Mouse (Mus musculus) layer of hippocampus, postnatal 14 days (tissue): ENCODE measurements around the gene Pparg. TPM values are rescaled to one million over a fixed set of nuclear protein-coding genes. Genes with fewer than 3 reads are reported as not detected.

Experiments
- DNase-seq, 2 experiments: peaks; one replicate each; pipeline ENCODE4 v3.0.0; 2021 to 2022; ENCODE audit warnings: low spot score in 2 of 2, mixed read lengths in 1 of 2
- total RNA-seq, 2 experiments: library from RNA; stranded (reverse); gene quantifications; 2 replicates each; pipeline ENCODE4 v1.2.3; 2021

Gene Pparg
- total RNA-seq, 2 experiments from 2014 or later, result 1.2 TPM

- no peak for DNase-seq
Measured at GRCm38 (mm10) chr6:115463338-115463737, 102.6 kb downstream of the Pparg start.

DNA sequence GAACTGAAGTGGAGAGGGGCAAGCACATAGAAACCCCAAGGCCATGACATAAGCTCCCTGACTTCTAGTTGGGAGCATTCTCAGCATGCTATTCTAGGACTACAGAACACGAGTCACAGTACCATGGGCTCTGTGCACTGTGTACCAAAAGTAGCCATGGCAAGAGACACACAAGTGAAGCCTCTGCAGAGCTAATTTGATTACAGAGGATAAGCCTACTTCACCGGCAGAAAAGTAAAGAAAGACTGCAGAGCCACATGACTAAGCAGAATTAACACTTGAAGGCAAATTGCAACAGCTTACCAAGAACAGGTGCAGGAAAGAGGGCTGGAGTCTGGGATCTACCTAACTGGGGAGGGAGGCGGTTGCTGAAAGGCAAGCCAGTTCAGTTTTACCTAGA is 103.9 kb downstream of the Pparg start:
- DNase-seq, result no peak

DNA sequence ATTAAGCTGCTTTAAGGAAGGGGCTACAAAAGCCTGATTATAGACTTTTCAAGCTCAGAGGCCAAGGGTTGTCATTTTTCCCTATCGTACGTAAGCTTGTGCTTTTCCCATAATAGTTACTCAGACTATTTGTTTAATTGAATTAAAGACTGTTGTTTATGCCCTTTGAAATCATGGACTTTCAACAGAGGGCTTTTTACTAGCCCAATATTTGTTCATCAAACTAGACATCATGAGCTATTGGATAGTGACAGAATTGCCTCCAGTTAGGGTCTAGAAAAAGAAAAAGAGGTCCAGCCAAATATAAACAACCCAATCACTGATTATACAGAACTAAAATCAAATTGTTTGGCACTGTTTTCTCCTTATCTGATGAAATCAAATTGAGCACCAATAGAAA is 104.7 kb downstream of the Pparg start:
- no peak for DNase-seq

- DNase-seq, result no peak
Measured at GRCm38 (mm10) chr6:115465876-115466275, 105.1 kb downstream of the Pparg start.

- DNase-seq, result no peak
Measured at GRCm38 (mm10) chr6:115466601-115467000, 105.8 kb downstream of the Pparg start.

DNA sequence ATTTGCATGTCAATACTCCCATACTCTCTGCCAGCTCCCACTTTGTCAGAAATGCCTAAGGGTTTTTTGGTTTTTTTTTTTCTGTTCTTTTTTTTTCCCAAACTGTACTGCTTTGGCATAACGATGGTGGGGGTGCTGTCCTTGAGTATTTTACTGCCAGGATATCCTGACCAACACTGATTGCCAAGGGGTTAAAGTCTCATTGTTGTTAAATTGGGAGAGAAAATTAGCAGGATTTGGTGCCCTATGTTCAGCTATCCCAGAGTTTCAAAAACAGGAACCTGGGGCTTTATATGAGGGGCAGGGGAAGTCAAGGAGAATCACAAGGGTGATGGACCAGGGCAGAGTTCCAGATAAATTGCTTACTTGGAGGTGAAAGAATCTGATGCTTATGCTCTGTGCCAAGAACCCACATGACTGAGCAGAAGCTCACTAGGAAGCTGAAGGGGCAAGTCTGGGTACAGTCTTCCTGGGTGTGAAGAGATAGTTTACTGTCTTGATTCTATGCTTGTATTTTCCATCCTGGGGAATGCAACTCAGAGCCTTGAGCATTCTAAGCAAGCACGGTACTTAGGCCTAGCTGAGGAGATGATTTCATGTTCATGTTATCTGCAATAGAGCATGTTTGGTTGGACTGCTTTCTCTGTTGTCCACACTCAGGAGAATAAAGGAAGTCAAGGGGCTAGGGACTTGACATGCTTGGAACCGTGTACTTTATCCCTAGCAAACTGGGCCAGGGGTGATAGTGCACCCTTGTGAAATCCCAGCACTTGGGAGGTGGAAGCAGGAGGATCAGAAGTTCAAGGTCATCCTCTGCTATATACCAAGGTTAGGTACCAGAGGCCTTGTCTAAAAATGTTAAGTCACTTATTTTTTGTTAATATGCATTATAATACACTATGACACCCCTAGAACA is 109.2 kb downstream of the Pparg start:
- DNase-seq, result no peak

DNA sequence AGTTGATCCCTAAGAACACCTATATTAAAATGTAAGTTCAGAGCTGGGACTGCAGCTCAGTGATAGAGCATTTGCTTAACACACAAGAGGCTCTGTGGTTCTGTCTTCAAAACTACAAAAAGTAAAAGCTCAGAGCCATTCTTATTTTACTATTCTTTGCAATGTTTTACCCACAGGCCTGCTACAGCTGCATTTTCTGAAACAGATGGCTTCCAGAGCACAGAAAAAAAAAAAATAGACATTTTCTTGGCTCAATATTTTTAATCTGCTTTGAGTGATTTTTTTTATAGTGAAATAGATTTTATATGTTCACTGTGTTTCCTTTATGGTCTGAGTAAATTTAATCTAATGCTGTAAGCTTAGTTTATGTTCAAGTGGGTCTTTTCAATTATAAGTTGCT is 111.2 kb downstream of the Pparg start:
- DNase-seq, result no peak

DNA sequence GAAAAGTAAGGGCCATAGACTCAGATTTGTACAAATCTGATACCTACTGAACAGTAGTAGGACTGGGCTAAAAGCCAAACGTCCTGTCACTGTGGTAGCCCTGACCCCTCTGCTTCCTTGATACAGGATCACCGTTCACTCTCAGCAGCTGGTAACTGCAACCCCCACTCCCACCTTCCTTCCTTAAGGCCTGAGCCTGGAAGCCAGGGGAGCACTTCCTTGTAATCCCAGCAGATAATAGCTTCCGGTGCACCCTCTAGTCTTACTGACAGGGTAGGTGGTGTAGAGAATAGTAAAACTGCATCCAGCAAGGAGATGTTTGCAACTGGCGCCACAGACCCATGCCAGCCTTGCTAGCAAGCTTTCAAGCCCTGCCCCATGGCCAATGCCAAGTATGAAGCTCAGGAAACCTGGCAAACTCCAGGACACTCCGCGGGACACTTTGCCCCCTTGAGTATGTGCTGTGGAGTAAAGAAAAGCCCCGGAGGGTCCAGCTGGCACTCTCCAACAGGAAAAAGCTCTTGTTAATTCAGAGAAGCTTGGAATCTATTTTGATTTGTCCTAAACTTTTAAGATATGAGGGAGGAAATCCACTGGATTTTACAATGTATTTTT is 116.4 kb downstream of the Pparg start:
- no peak for DNase-seq

DNA sequence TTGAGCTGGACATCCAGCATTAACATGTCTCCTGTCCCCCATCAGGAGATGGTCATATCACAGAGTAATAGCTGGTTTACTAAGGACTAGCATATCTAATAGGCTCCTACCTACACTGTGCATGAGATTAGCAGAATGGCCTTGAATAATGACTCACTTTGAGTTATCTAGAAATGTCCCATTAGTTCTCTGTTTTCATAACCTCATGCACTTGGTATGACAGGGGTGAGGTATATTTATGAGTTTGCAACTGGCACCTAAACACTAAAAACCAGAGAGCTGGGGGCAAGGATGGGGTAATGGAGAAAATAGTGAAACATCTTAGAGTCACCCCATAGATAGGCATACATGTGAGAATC is 119.2 kb downstream of the Pparg start:
- DNase-seq, result no peak

- no peak for DNase-seq
Measured at GRCm38 (mm10) chr6:115480322-115481017, 119.7 kb downstream of the Pparg start.

- DNase-seq, result no peak
Measured at GRCm38 (mm10) chr6:115481018-115481354, 120.2 kb downstream of the Pparg start.

GRCm38 (mm10) chr6:115481603-115482002 is 120.9 kb downstream of the Pparg start:
- DNase-seq, result no peak

GRCm38 (mm10) chr6:115485635-115486034 is 124.9 kb downstream of the Pparg start:
- DNase-seq, result no peak

DNA sequence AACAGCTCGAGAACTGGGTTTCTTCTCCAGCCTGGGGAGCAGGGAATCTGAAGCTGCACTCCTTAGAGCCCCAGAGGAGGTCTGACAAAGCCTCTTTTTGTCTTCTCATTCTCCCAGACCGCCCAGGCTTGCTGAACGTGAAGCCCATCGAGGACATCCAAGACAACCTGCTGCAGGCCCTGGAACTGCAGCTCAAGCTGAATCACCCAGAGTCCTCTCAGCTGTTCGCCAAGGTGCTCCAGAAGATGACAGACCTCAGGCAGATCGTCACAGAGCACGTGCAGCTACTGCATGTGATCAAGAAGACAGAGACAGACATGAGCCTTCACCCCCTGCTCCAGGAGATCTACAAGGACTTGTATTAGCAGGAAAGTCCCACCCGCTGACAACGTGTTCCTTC is 129.1 kb downstream of the Pparg start:
- no peak for DNase-seq

DNA sequence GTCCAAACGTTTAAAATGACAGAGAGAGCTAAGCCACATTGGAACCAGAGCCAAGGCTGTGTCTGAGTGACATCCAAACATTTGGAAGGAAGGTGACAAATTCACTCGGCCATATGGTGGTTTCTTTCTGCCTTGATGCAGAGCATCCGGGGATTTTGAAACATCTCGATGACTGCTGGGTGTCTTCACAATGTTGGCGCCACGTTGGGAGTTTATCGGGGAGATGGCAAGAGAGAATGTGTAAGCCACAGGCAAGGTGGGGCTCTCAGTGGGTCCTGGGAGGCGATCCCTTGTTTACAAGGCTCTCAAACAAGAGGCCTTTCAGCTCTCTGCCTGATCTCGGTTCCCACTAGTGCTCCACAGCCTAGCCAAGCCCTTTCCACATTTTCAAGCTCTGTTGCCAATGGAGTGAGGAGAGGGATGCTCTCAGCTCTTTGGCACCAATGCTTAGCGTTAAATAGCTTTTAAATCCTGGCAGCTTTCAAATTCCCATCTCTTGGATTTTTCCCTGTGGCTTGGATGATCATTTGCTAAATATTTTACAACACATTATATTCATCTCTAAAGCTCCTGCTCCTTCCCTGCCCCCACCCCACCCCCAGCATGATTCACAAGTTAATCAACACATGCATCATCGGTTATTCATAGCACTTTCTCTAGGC is 132.3 kb downstream of the Pparg start:
- DNase-seq, result peak; percentile 55 to 81

GRCm38 (mm10) chr6:115493824-115494223 is 133.1 kb downstream of the Pparg start:
- DNase-seq, result no peak

GRCm38 (mm10) chr6:115499540-115499939 is 138.8 kb downstream of the Pparg start:
- peak; percentile 57 to 80 for DNase-seq

DNA sequence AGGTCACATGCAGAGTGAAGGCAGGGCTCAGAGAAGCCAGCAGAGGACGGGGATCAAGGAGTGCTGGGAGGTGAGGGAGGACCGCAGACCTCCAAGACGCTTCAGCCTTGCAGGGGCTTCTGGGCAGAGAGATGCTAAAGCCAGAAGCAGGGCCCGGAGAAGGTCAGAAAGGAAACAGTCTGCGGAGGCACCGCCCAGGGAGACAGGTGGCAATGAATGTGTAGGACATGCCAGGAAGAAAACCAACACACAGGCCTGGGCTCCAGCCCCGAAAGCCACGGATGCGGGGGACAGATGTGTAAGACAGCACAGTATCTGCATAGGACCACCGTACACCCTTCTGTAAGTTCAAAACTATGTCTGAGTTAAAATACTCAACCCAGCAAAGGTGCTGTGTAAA is 139.5 kb downstream of the Pparg start:
- DNase-seq, result no peak

GRCm38 (mm10) chr6:115501131-115501530 is 140.4 kb downstream of the Pparg start:
- DNase-seq, result no peak

DNA sequence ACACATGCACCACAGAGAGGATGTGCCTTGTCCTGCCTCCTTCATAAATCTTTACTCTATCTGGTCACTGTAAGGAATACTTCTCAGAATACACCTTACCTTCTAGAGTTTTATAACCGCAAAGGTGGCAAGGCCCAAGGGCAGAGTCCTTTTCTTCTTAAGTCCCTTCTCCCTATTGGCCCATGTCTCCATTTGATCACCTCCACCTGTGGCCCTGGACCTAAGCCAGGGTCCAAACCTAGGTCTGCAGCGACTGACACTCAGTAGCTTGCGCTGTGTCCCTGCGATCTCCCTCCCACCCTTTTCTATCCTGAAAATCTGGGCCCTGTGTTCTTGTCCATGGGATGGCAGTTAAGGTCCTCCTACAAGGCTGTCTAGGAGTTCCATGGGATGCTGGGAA is 142.3 kb downstream of the Pparg start:
- DNase-seq, result no peak

GRCm38 (mm10) chr6:115503549-115504159 is 142.9 kb downstream of the Pparg start:
- DNase-seq, result no peak
